8 mouse cellular contexts compared by ENCODE assay signal in the genomic region with DNA sequence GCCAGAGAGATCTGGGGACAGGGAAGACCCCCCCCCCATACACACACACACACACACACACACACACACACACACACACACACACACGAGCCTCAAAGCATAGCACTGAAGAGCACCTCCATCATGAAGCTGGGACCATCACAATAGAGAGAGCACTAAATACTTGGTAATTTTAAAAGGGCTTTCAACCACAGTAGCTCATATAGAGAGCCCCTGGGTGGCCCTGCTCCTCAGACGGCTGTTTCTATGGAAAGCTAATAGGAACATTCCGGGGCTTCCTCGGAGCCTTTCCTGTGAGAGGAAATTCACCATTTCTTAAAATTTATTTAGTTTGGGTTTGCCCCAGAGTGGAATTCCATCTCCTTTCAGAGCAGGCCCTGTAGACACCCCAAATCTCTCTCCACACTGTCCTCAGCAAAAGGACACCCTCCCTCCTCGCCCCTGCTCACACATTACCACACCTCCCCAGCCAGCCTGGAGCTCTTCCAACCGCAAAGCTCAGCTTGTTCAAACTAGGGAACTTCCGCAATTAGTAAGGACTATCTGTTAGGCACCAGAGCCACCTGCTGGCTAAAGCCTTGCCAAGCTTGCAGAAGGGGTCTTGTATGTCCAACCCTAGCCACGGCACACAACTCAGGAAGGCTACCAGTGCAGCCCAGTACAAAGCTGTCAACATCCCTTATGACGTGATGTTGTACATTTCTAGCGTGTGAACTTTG. TPM values are rescaled to one million over a fixed set of nuclear protein-coding genes. Genes with fewer than 3 reads are reported as not detected.
DNase-seq lines count a peak whose midpoint lies in the region; ATAC-seq and TF ChIP-seq lines count a peak whose summit lies in the region.

No protein-coding gene starts in this region.

- no peaks in the 10 kb centered on the region for H3K27me3 ChIP-seq in hindbrain, embryonic 10.5 days (ENCODE audit: insufficient read depth, poor library complexity, severe bottlenecking)
- peaks cover 4% of the 10 kb centered on the region; the same call in 1 of the 2 replicates for H3K27me3 ChIP-seq in lung, embryonic 15.5 days

- no peak overlapping the region for H3K4me3 ChIP-seq in hindbrain, embryonic 10.5 days
- no peak overlapping the region for H3K4me3 ChIP-seq in layer of hippocampus, adult 2 months
- H3K4me3 ChIP-seq in lung, embryonic 15.5 days, result no peak overlapping the region

- WGBS in hindbrain, embryonic 10.5 days, result 38% methylated on average over 10 of the region's 10 CpGs
- WGBS in lung, embryonic 15.5 days, result 23% methylated on average over 10 of the region's 10 CpGs

- ATAC-seq in lung, embryonic 15.5 days (ENCODE audit: borderline replicate concordance, extremely low read depth, low FRiP score, low TSS enrichment), result peak; percentile 72; the same call in 1 of the 2 replicates

- no peaks in the 10 kb centered on the region for H3K9me3 ChIP-seq in hindbrain, embryonic 10.5 days
- H3K9me3 ChIP-seq in lung, embryonic 15.5 days, result no peaks in the 10 kb centered on the region

- TF ChIP-seq CTCF in layer of hippocampus, adult 2 months (conservative IDR thresholded peaks at IDR 0.05), result peak; percentile 90

- H3K4me1 ChIP-seq in hindbrain, embryonic 10.5 days (replicated peaks), result no peaks in the 10 kb centered on the region
- no peaks in the 10 kb centered on the region; the same call in 1 of the 2 replicates for H3K4me1 ChIP-seq in lung, embryonic 15.5 days

- no peak overlapping the region for H3K9ac ChIP-seq in lung, embryonic 15.5 days

- H3K36me3 ChIP-seq in hindbrain, embryonic 10.5 days, result no peaks in the 10 kb centered on the region
- H3K36me3 ChIP-seq in lung, embryonic 15.5 days, result no peaks in the 10 kb centered on the region

- 0 out of 2 replicates have a peak overlapping the region, but pooled peaks have one; percentile 16 for H3K27ac ChIP-seq in hindbrain, embryonic 10.5 days
- H3K27ac ChIP-seq in layer of hippocampus, adult 2 months, result no peak overlapping the region
- H3K27ac ChIP-seq in lung, embryonic 15.5 days, result no peak overlapping the region

- DNase-seq in R1 (ENCODE audit: low read depth, low spot score), result peak; percentile 80
- peak; percentile 96 for DNase-seq in cerebellum, postnatal 10 days
- peak; percentile 65 to 77 for DNase-seq in frontal cortex, postnatal 10 days (ENCODE audit: low spot score in 2 of 2)
- peak; percentile 75 for DNase-seq in hindbrain, embryonic 10.5 days (ENCODE audit: low spot score)
- peak; percentile 79 to 85 for DNase-seq in layer of hippocampus, adult 2 months (ENCODE audit: low spot score in 2 of 2)
- DNase-seq in ovary, postnatal 36 days (ENCODE audit: low spot score), result peak; percentile 57
- DNase-seq in urinary bladder, postnatal 36 days (ENCODE audit: low spot score in 2 of 2), result peak; percentile 42 to 66

- peak overlapping the region; percentile 25; the same call in 1 of the 2 replicates for H3K4me2 ChIP-seq in lung, embryonic 15.5 days

RNA-seq across cellular contexts. Expression of a gene that starts 26.5 kb away (rescaled TPM):
- 2.6 and 3.8 TPM in 2 replicates for polyA plus RNA-seq in hindbrain, embryonic 10.5 days (2016; fragmentation: Nextera tagmentation; extraction: Ambion mirVana)
- total RNA-seq in layer of hippocampus, adult 2 months (2021), result 100 to 1,000 TPM; 115 to 116 TPM
- polyA plus RNA-seq in lung, embryonic 15.5 days (2015; fragmentation: Nextera tagmentation; extraction: Ambion mirVana), result 1.1 and 1.3 TPM in 2 replicates
